Mouse (Mus musculus) CH12.LX (cell line): ENCODE data around the gene Zfyve1. TPM values are rescaled to one million over a fixed set of nuclear protein-coding genes. Genes with fewer than 3 reads are reported as not detected.

ENCODE experiments used
- DNase-seq: peaks from one replicate; pipeline ENCODE4 v3.0.0-alpha.2; 2013; ENCODE audit errors: extremely low read depth
- H3K27ac ChIP-seq: 2 replicates; pipeline ENCODE4 v1.5.1; 2012; ENCODE audit warnings: low read depth, mild to moderate bottlenecking, control low read depth, moderate library complexity; ENCODE audit not compliant: insufficient read depth
- H3K27me3 ChIP-seq: replicated peaks from 2 replicates; pipeline ENCODE3; 2012; ENCODE audit warnings: inconsistent platforms
- H3K36me3 ChIP-seq, 2 experiments: replicated peaks in 1 of 2; 2 replicates each; pipeline versions ENCODE3 to v1.6.1; 2012; ENCODE audit warnings: inconsistent platforms in 1 of 2, low read length in 1 of 2, mild to moderate bottlenecking in 1 of 2, mixed read lengths in 1 of 2, moderate library complexity in 1 of 2; ENCODE audit not compliant: control insufficient read depth in 1 of 2, insufficient read depth in 1 of 2
- H3K4me1 ChIP-seq, 2 experiments: 2 replicates each; pipeline ENCODE4 v1.6.1; 2012; ENCODE audit warnings: inconsistent platforms in 1 of 2, moderate library complexity in 1 of 2; ENCODE audit not compliant: insufficient read depth in 2 of 2, control insufficient read depth in 1 of 2
- H3K4me2 ChIP-seq: 2 replicates; pipeline ENCODE4 v1.6.1; 2012; ENCODE audit warnings: low read depth, mild to moderate bottlenecking, control low read depth; ENCODE audit not compliant: poor library complexity, insufficient read depth, severe bottlenecking
- H3K4me3 ChIP-seq, 3 experiments: fragments of 150-350 bp in 1 of 3; sonication (generic) in 1 of 3; replicated peaks in 1 of 3; 2 replicates each; pipeline versions ENCODE3 to v1.5.1; 2011 to 2012; ENCODE audit warnings: low read depth in 2 of 3, low read length in 2 of 3, mild to moderate bottlenecking in 2 of 3, moderate library complexity in 2 of 3, control low read depth in 1 of 3, improper control_type of control experiment in 1 of 3, inconsistent platforms in 1 of 3, mixed read lengths in 1 of 3; ENCODE audit not compliant: poor library complexity in 1 of 3
- H3K79me2 ChIP-seq: replicated peaks from 2 replicates; pipeline ENCODE4 v1.6.1; 2012; ENCODE audit warnings: mild to moderate bottlenecking, moderate library complexity; ENCODE audit not compliant: control insufficient read depth, poor library complexity, insufficient read depth, severe bottlenecking; ENCODE audit errors: extremely low read depth
- H3K9ac ChIP-seq: 2 replicates; pipeline ENCODE4 v1.6.1; 2012; ENCODE audit warnings: low read depth, mild to moderate bottlenecking, control low read depth, moderate library complexity; ENCODE audit not compliant: insufficient read depth
- H3K9me3 ChIP-seq: replicated peaks from 2 replicates; pipeline ENCODE3; 2012; ENCODE audit warnings: low read length, inconsistent platforms, mixed read lengths
- BHLHE40 ChIP-seq: IDR thresholded peaks from 2 replicates; pipeline ENCODE4 v1.6.1; 2011; ENCODE audit warnings: mild to moderate bottlenecking, low read depth, low read length, improper control_type of control experiment
- CHD1 ChIP-seq: IDR thresholded peaks from 2 replicates; pipeline ENCODE4 v1.6.1; 2012; ENCODE audit warnings: low read depth, low read length, improper control_type of control experiment, inconsistent platforms
- CTCF ChIP-seq, 2 experiments: IDR thresholded peaks in 1 of 2; conservative IDR thresholded peaks in 1 of 2; 2 replicates each; pipeline ENCODE4 v1.5.1; 2011 to 2012; ENCODE audit warnings: low read depth in 2 of 2, low read length in 2 of 2, improper control_type of control experiment in 1 of 2, inconsistent platforms in 1 of 2, mild to moderate bottlenecking in 1 of 2, moderate library complexity in 1 of 2
- ELF1 ChIP-seq: IDR thresholded peaks from 2 replicates; pipeline ENCODE4 v1.6.1; 2014; ENCODE audit warnings: low read depth, mild to moderate bottlenecking, inconsistent platforms, low read length, improper control_type of control experiment
- EP300 ChIP-seq: IDR thresholded peaks from 2 replicates; pipeline ENCODE4 v1.6.1; 2011; ENCODE audit warnings: low read length, improper control_type of control experiment
- ETS1 ChIP-seq: conservative IDR thresholded peaks from 2 replicates; pipeline ENCODE4 v1.6.1; 2012; ENCODE audit warnings: low read depth, mild to moderate bottlenecking, inconsistent platforms, low read length, improper control_type of control experiment, moderate library complexity
- GABPA ChIP-seq: IDR thresholded peaks from 2 replicates; pipeline ENCODE4 v1.6.1; 2012; ENCODE audit warnings: low read depth, low read length, improper control_type of control experiment, inconsistent platforms; ENCODE audit not compliant: insufficient replicate concordance
- HCFC1 ChIP-seq: IDR thresholded peaks from 2 replicates; pipeline ENCODE4 v1.6.1; 2012; ENCODE audit warnings: low read depth, mild to moderate bottlenecking, inconsistent platforms, low read length, improper control_type of control experiment
- IRF4 ChIP-seq: IDR thresholded peaks from 2 replicates; pipeline ENCODE4 v1.6.1; 2014; ENCODE audit warnings: low read depth, mild to moderate bottlenecking, inconsistent platforms, low read length, improper control_type of control experiment
- JUND ChIP-seq: conservative IDR thresholded peaks from 2 replicates; pipeline ENCODE4 v1.6.1; 2011; ENCODE audit warnings: low read depth, low read length, improper control_type of control experiment
- MAX ChIP-seq: IDR thresholded peaks from 2 replicates; pipeline ENCODE4 v1.6.1; 2011; ENCODE audit warnings: low read length, improper control_type of control experiment
- MYC ChIP-seq: IDR thresholded peaks from 2 replicates; pipeline ENCODE4 v1.6.1; 2011; ENCODE audit warnings: low read depth, mild to moderate bottlenecking, improper control_type of control experiment, low read length
- PAX5 ChIP-seq: IDR thresholded peaks from 2 replicates; pipeline ENCODE4 v1.6.1; 2012; ENCODE audit warnings: low read length, inconsistent platforms, mixed read lengths
- RAD21 ChIP-seq: IDR thresholded peaks from 2 replicates; pipeline ENCODE4 v1.6.1; 2011; ENCODE audit warnings: low read depth, mild to moderate bottlenecking, low read length, improper control_type of control experiment, moderate library complexity
- SIN3A ChIP-seq: IDR thresholded peaks from 2 replicates; pipeline ENCODE4 v1.6.1; 2012; ENCODE audit warnings: low read length, improper control_type of control experiment, inconsistent platforms
- SMC3 ChIP-seq: IDR thresholded peaks from 2 replicates; pipeline ENCODE4 v1.6.1; 2011; ENCODE audit warnings: low read depth, low read length, improper control_type of control experiment
- TBP ChIP-seq: conservative IDR thresholded peaks from 2 replicates; pipeline ENCODE4 v1.6.1; 2011; ENCODE audit warnings: low read depth, low read length, improper control_type of control experiment
- TCF12 ChIP-seq: IDR thresholded peaks from 2 replicates; pipeline ENCODE4 v1.6.1; 2014; ENCODE audit warnings: low read depth, mild to moderate bottlenecking, inconsistent platforms, low read length, improper control_type of control experiment
- USF1 ChIP-seq: IDR thresholded peaks from 2 replicates; pipeline ENCODE4 v1.6.1; 2014; ENCODE audit warnings: low read depth, mild to moderate bottlenecking, inconsistent platforms, low read length, improper control_type of control experiment
- USF2 ChIP-seq: conservative IDR thresholded peaks from 2 replicates; pipeline ENCODE4 v1.6.1; 2011; ENCODE audit warnings: low read depth, low read length, improper control_type of control experiment
- ZC3H11A ChIP-seq: IDR thresholded peaks from 2 replicates; pipeline ENCODE4 v1.6.1; 2012; ENCODE audit warnings: low read depth, mild to moderate bottlenecking, inconsistent platforms, low read length, improper control_type of control experiment
- ZMIZ1 ChIP-seq: IDR thresholded peaks from 2 replicates; pipeline ENCODE4 v1.6.1; 2012; ENCODE audit warnings: low read depth, mild to moderate bottlenecking, inconsistent platforms, low read length, improper control_type of control experiment
- ZNF384 ChIP-seq: IDR thresholded peaks from 2 replicates; pipeline ENCODE4 v1.6.1; 2012; ENCODE audit warnings: low read depth, low read length, improper control_type of control experiment, inconsistent platforms
- dilution Hi-C: fragments of 300-500 bp; cut with MboI; formaldehyde crosslinking; loops from 2 replicates; pipeline ENCODE4 v1.14.3; 2020; ENCODE audit warnings: low sequenced_read_pairs; ENCODE audit not compliant: extremely low pct_unique_long_range_greater_than_20kb, extremely low pct_ligation_motif_present
- in situ Hi-C: fragments of 300-500 bp; cut with MboI; formaldehyde crosslinking; loops from 3 replicates; pipeline ENCODE4 v1.14.3; 2019; ENCODE audit warnings: low sequenced_read_pairs, low pct_ligation_motif_present, low pct_unique_long_range_greater_than_20kb, mixed read lengths
- polyA plus RNA-seq: library from polyadenylated mRNA; unstranded; fragments of >175 nt; gene quantifications from 2 replicates; pipeline ENCODE4 v1.2.1, GENCODE M21; 2012; ENCODE audit warnings: low read depth; ENCODE audit not compliant: insufficient read length
- total RNA-seq, 2 experiments: library from RNA; depleted of rRNA; stranded (reverse); fragments of 300-350 nt in 1 of 2; fragments of >200 nt in 1 of 2; gene quantifications; 2 replicates each; pipeline ENCODE4 v1.2.3; 2012 to 2014

Zfyve1 gene
- total and polyA plus RNA-seq, 3 experiments, result 6.0 to 17.6 (median 7.2) TPM

GRCm38 (mm10) chr12:83502190-83502589 is 94.8 kb downstream of the Zfyve1 start (continued):
- no peak for TF ChIP-seq MAX
- TF ChIP-seq IRF4, result no peak
- no peak for TF ChIP-seq ELF1
- no peak for TF ChIP-seq MYC
- TF ChIP-seq HCFC1, result no peak
- no peak for TF ChIP-seq JUND

- no peaks in the 10 kb centered on the region for H3K36me3 ChIP-seq
- H3K9ac ChIP-seq, result no peak overlapping the region
- no peaks in the 10 kb centered on the region for H3K79me2 ChIP-seq
- H3K27me3 ChIP-seq, result peaks cover under 1% of the 10 kb centered on the region
- TF ChIP-seq ZNF384, result no peak
- TF ChIP-seq USF2, result no peak
- TF ChIP-seq SIN3A, result no peak
- no peak for TF ChIP-seq EP300
- TF ChIP-seq ZMIZ1, result no peak
- no peak for TF ChIP-seq BHLHE40
- TF ChIP-seq GABPA, result no peak
- no peak for TF ChIP-seq ETS1
- TF ChIP-seq MAX, result no peak
- TF ChIP-seq PAX5, result no peak
- TF ChIP-seq ELF1, result no peak
- TF ChIP-seq CHD1, result no peak
- TF ChIP-seq CTCF (conservative IDR thresholded peaks at IDR 0.05 in 1 of 2, IDR thresholded peaks at IDR 0.05 in 1 of 2; ENCODE audit: low read depth in 2 of 2, low read length in 2 of 2), result no peak
- TF ChIP-seq TBP, result no peak
- TF ChIP-seq TCF12, result no peak
- TF ChIP-seq SMC3, result no peak
- no peak for TF ChIP-seq ZC3H11A
- TF ChIP-seq, all 38 proteins: peak for 0
- DNase-seq, result no peak
- dilution Hi-C loops (no loop called here), in situ Hi-C loops (loop anchor here (5.0 kb wide), 1 partner anchor 387 kb away; no protein-coding TSS in a partner anchor)
- no peaks in the 10 kb centered on the region for H3K4me1 ChIP-seq
- no peak overlapping the region for H3K4me3 ChIP-seq
- H3K27ac ChIP-seq, result no peak overlapping the region
- H3K4me2 ChIP-seq, result no peak overlapping the region
- no peaks in the 10 kb centered on the region for H3K9me3 ChIP-seq
Measured at GRCm38 (mm10) chr12:83499256-83499655, 97.8 kb downstream of the Zfyve1 start.

- Histone ChIP-seq H3K4me3 (no peak overlapping the region), H3K27me3 (peaks cover 9% of the 10 kb centered on the region), H3K27ac (no peak overlapping the region), H3K9ac (no peak overlapping the region), H3K4me1 (no peaks in the 10 kb centered on the region), H3K36me3 (no peaks in the 10 kb centered on the region), H3K9me3 (no peaks in the 10 kb centered on the region), H3K79me2 (no peaks in the 10 kb centered on the region), H3K4me2 (no peak overlapping the region)
- DNase-seq, result no peak
- dilution Hi-C loops, result no loop called here
- in situ Hi-C loops, result loop anchor here (5.0 kb wide), 1 partner anchor 386 kb away; no protein-coding TSS in a partner anchor
- TF ChIP-seq MYC (no peak), TBP (no peak), CHD1 (no peak), PAX5 (no peak), RAD21 (peak; percentile 20), USF1 (no peak), CTCF (conservative IDR thresholded peaks at IDR 0.05 in 1 of 2, IDR thresholded peaks at IDR 0.05 in 1 of 2; ENCODE audit: low read depth in 2 of 2, low read length in 2 of 2) (peak in 1 of 2 experiments; percentile 26; a peak in 2 of 4 replicates)
Measured at GRCm38 (mm10) chr12:83497959-83498358, 99.1 kb downstream of the Zfyve1 start.
